Mouse (Mus musculus): ENCODE measurements around the gene Inhbc.
A peak's percentile ranks its signal among the peaks of the same experiment; 100 is the strongest.

Inhbc gene

GRCm38 (mm10) chr10:127369834-127370820 is at the start of gene Inhbc:
TSS of gene Inhbc (minus strand) at chr10:127370431.
- no peak for DNase-seq (ENCODE audit: low spot score)

- no peak for DNase-seq (ENCODE audit: low spot score)
Measured at GRCm38 (mm10) chr10:127414141-127414540, 43.9 kb upstream of the Inhbc start.

GRCm38 (mm10) chr10:127413585-127413984 is 43.4 kb upstream of the Inhbc start:
- DNase-seq (ENCODE audit: low spot score) = no peak

- DNase-seq (ENCODE audit: low spot score) = no peak
Measured at GRCm38 (mm10) chr10:127412776-127413175, 42.5 kb upstream of the Inhbc start.

- no peak for DNase-seq (ENCODE audit: low spot score)
Measured at GRCm38 (mm10) chr10:127412101-127412500, 41.9 kb upstream of the Inhbc start.

GRCm38 (mm10) chr10:127407391-127407790 is 37.2 kb upstream of the Inhbc start:
- DNase-seq (ENCODE audit: low spot score) = no peak

GRCm38 (mm10) chr10:127404701-127405100 is 34.5 kb upstream of the Inhbc start:
- DNase-seq (ENCODE audit: low spot score) = no peak

GRCm38 (mm10) chr10:127391774-127392173 is 21.5 kb upstream of the Inhbc start:
- no peak for DNase-seq (ENCODE audit: low spot score)

GRCm38 (mm10) chr10:127381743-127382134 is 11.5 kb upstream of the Inhbc start:
- DNase-seq (ENCODE audit: low spot score) = no peak

- peak; percentile 30 for DNase-seq (ENCODE audit: low spot score)
Measured at GRCm38 (mm10) chr10:127380767-127381742, 10.8 kb upstream of the Inhbc start.

- DNase-seq (ENCODE audit: low spot score) = peak; percentile 81
Measured at GRCm38 (mm10) chr10:127380251-127380691, 10.0 kb upstream of the Inhbc start, which contains the start of gene R3hdm2. TSS of gene R3hdm2 (plus strand) at chr10:127380327.

GRCm38 (mm10) chr10:127379654-127380053 is 9.4 kb upstream of the Inhbc start:
- DNase-seq (ENCODE audit: low spot score) = no peak

GRCm38 (mm10) chr10:127377700-127378099 is 7.5 kb upstream of the Inhbc start:
- no peak for DNase-seq (ENCODE audit: low spot score)

GRCm38 (mm10) chr10:127371023-127371422 is 792 bp upstream of the Inhbc start:
- no peak for DNase-seq (ENCODE audit: low spot score)

- DNase-seq (ENCODE audit: low spot score) = no peak
Measured at GRCm38 (mm10) chr10:127368273-127368672, 2.0 kb downstream of the Inhbc start.

GRCm38 (mm10) chr10:127367116-127367515 is 3.1 kb downstream of the Inhbc start:
- no peak for DNase-seq (ENCODE audit: low spot score)

GRCm38 (mm10) chr10:127360714-127361113 is 9.5 kb downstream of the Inhbc start:
- no peak for DNase-seq (ENCODE audit: low spot score)

- no peak for DNase-seq (ENCODE audit: low spot score)
Measured at GRCm38 (mm10) chr10:127355336-127355735, 14.9 kb downstream of the Inhbc start.

GRCm38 (mm10) chr10:127353909-127354895 is 16.0 kb downstream of the Inhbc start, which contains the start of gene Inhbe:
TSS of gene Inhbe (minus strand) at chr10:127354411.
- no peak for DNase-seq (ENCODE audit: low spot score)

- no peak for DNase-seq (ENCODE audit: low spot score)
Measured at GRCm38 (mm10) chr10:127352766-127353165, 17.5 kb downstream of the Inhbc start.

GRCm38 (mm10) chr10:127352187-127352586 is 18.0 kb downstream of the Inhbc start:
- DNase-seq (ENCODE audit: low spot score) = no peak
